Mouse (Mus musculus) layer of hippocampus, adult 9-10 months (tissue): Measurements from ENCODE around the gene Fndc5.

ENCODE experiments used
- DNase-seq: peaks from one replicate; pipeline ENCODE4 v3.0.0; 2022; ENCODE audit warnings: low spot score

Gene Fndc5

DNA sequence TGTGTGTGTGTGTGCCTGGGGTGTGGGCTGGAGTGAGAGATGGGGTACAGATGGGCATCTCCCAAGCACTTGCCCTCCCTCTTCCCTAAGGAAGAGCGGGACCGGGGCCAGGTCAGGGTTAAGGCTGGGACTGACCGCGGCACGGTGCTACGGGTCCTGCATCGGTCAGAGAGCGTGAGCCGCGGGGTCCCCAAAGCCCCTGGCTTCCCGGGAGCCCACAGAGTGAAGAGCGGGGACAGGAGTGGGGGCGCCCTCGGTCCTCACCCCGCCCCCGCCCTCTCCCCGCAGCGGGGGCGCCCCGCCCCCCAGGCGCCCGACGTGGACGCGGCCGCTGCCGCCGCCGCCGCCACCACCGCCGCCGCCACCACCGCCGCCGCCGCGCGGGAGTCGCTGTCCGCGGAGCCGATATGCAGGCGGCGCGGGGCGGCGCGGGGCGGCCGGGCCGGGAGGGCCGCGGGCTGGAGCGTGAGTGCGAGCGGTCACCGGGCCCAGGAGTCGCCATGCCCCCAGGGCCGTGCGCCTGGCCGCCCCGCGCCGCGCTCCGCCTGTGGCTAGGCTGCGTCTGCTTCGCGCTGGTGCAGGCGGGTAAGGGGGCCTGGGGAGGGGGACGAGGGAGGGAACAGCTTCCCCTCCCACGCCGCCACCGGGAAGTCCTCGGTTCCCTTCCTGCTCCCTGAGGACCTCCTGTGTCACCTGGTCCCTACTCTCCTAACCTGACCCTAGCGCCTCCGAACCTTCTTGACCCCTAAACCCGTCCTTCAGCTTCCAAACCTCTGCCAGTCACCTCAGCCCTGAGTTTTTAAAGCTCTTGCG, at the start of gene Fndc5:
Gene Fndc5, plus strand, starts transcription at position 421 of the 813 bp plus-strand sequence.
- no peak for DNase-seq

DNA sequence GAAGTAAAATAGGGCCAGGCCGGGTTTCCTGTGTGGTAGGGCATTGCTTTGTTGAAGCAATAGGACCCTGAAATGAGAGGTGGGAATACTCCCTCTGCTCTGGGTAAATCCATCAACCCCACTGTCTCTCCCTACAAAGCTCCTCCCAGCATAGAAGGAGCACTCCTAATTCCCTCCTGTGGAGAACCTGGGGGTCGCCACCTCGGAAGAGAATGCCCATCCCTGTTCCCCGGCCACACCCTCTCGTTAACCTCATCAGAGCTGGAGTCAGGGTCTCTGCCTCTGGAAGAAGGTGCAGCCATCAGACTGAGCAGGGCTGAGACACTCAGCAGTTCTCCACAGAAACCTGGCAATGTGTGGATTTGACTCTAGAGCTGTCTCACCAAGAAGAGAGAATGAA, 48.9 kb upstream of the Fndc5 start:
- no peak for DNase-seq

DNA sequence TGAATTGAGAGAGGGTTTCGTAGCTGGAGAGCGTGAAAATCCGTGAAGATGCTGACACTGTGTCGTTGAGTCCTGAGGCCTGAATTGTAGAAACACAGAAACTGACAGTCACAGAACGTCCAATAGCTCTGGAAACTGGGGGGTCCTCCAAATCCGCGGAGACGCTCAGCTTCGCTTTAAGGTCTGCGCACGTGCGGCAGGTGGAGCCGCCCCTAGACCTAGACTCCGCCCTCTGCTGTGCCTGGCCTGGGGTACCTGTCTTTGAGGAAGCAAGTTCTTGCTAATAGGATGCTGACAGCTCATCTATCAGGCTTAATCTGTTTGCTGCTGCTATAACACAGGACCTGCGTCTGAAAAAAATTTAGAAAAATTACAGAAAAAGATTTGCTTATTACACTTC, 41.5 kb upstream of the Fndc5 start:
- DNase-seq: no peak

DNA sequence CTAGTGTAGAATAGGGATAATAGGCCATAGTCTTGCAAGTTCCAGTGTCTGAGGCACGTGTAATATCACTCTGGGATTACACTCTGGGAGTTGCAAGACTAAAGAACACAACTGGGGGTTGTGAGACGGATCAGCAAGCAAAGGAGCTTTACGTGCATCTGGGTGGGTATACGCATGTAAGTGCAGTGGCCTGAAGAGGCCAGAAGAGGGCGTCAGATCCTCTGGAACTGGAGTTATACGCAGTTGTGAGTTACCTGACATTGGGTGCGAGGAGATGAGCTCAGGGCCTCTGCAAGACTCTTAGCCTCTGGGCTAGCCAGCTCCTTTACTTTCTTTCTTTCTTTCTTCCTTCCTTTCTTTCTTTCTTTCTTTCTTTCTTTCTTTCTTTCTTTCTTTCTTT, 39.8 kb upstream of the Fndc5 start:
- DNase-seq: no peak

DNA sequence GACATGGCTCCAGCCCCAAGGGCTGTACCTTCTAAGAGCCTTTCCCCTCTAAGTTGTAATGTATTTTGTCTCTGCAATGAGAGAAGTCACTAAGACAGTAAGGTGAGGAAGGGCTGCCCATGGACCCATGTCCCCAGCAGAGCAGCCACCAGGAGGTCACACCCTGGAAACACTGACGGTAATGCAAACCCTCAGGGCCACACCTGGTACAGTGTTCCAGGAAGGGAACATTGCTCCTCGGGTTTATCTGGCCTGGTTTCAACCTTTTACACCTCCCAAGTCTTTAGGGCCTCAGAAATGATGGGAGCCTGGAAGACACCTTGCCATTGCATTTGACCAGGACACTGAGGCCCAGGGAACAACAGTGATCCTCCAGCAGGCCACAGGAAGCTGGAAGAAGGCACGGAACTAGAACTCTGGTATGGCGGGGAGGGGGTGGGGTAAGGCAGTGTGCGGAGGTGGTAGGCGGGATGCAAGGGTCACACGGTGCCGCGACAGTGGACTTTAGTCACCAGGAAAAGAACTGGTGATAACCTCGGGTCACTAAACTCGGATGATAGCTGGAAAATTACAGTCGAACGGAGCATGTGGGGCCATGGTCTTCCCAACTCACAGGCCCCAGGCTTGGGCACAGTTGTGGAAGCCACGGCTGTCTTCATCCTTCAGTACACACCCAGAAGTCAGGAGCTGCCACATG, 34.5 kb upstream of the Fndc5 start:
- no peak for DNase-seq

DNA sequence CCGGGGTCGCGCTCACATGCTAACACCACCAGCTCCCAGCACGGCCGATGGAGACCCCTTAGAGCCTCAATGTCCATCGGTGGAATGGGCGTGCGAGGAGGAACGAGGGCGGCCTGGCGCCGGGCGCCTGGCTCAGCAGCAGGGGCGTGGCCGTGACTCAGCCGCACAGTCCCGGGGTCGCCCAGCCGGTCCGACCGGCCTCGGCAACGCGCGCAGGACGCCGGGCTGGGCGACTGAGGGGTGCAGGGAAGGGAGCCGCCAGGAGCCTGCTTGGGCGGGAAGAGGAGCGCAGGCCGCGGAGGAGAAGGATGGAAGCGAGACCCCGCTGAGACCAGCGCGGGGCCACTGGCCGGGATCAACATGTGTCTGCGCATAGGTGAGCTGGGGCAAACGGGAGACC, 31.4 kb upstream of the Fndc5 start, which contains the start of gene Tmem54:
Gene Tmem54, plus strand, starts transcription at position 193 of the 400 bp plus-strand sequence.
- DNase-seq: no peak

DNA sequence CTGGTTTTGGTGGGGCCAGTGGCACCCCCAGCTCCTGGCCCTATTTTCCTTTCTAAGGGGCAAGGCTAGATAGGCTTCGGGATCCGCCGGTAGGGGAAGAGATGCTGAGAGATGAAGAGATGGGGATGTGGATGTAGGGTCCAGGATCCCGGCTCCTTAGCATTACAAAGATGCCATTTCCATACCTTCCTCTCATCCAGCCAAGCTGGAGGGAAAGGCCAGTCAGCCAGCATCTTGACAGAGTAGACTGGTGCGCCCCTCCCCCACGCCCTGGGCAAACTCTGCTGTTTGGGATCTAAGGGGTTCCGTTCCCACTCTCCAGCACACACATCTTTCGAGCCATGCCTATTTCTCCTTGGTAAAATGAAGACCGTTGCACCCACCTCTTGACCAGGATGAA, 30.7 kb upstream of the Fndc5 start:
- DNase-seq: no peak

DNA sequence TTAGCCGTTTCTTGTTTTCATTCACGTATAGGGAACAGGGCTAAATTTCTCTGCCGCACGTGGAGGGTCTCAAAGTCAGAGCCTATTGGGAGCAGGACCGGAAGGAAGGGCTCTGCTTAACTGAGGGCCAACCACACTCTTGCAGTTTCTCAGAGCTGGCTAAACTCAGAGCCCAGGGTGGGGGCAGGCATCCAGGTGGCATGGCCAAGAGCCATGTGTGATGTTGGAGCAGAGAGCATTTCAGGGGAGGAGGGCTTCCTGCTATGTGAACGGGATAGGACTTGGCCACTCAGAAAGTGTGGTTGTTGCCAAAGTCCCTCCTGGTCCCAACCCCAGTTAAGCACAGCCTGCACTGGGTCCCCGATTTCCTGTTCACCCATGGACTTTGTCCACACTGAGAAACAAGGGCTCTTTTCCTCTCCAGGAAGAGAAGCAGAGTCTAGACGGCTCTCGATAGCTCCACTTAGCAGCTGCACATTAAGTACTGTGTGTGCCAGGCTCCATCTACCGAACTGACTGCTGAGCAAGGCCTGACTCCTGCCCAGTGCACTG, 29.4 kb upstream of the Fndc5 start:
- no peak for DNase-seq

DNA sequence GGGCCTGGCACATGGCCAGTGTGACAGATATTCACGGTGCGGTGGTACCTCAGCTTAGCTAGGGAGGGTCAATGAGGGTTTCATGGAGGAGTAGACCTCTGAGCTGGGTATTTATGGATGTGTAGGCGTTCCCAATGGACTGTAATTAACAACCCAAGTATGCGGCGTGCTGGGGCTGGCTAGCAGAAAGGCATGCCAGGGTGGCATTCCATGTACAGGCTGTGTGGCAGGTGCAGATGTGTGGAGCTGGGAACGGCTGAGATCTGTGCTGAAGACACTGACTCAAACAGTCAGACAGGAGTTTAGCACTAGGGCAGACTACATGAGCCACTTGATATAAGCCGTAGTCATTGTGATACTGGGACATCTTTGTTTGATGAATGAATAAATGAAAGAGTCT, 28.2 kb upstream of the Fndc5 start:
- DNase-seq: no peak

DNA sequence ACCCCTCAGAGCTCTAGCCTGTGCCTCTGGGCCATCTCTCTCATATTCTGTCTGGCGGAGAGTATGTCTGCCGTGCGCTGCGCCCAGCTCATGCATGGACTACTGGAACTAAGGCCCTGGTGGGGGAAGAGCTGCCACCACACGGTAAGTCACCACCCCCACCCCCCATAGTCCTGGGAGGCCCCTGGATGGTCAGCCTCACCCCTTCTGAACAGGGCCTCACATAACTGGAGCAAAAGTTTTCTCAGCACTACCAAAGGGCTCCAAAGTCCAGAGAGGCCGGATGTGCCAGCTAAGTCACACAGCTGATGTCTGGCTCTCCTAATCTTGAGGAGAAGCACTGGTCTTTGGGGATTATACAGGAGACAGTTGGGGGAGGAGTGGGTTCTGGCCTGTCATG, 26.0 kb upstream of the Fndc5 start:
- no peak for DNase-seq

DNA sequence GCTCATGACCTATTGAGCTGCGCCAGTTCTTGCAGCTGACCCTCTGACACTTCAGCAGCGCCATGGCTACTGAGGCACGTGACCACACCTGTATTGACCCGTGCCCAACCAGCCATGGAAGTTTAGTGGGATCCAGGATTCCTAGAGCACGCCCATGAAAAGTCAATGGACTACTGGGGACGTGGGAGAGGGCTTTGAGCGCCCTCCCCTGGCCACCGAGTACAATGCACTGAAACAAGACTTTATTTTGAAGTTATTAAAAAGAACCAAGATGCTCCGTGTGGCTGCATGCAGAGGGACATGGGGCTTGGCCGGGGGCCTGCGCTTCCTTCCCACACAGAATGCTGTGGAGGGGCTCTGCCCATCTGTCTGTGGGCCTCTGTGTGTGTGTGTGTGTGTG, 25.4 kb upstream of the Fndc5 start:
- no peak for DNase-seq

DNA sequence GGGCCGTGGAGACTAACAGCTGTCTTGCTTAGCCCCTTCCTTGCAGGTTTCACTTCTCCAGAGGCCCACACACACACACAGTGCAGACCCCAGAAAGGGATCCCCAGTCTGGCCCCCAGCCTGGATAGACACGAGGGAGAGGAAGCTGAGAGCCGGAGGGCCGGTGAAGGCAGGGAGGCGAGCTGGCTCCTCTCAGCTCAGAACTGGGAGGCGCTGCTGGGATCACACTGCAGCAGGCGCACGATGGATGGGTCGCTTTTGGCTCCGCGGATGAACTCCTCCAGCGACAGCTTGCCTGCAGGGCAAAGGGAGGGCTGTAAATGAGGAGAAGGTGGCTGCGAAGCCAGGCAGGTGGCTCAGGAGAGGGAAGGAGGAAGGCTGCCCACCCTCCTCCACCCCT, 24.6 kb upstream of the Fndc5 start:
- DNase-seq: no peak

DNA sequence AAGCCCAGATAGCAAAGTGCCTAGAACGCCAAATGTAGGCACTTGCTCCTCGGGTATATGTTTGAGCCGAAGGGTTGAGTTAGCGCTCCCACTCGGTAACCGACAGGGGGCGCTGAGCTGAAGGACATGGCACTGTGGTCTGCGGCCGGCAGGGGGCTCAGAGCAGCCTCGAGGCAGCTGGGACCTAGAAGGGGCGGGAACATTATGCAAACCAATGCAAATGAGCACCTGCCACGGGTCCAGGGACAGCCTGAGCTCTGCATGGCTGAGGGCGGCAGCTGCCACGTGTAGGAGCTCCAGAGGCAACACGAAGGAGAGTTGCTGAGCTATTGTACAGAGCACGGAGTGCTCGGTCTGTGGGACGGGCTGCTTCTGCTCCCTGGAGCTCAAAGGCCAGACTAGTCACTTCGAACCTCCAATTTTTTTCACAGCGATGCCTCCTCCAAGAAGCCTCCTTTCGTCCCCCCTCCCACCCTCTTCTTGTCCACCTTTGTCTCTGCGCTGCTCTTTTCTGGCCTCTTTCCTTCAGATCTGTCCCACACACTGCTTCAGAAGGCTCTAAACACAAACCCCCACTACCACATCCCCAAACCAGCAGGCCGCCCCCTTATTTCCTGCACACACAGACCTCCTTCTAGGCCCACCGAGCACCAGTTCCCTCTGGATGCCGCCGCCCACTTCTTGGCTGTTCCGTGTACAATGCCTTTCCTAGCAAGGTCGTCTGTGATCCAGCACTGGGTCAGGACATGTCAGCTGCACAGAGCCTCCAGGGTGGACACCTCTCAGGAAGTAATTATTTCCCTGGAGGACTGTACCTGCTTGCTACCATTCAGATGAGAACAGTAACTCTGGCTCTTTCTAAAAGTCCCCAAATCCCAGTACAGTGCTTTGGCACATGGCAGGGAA, 23.5 kb upstream of the Fndc5 start:
- peak; percentile 71 for DNase-seq

DNA sequence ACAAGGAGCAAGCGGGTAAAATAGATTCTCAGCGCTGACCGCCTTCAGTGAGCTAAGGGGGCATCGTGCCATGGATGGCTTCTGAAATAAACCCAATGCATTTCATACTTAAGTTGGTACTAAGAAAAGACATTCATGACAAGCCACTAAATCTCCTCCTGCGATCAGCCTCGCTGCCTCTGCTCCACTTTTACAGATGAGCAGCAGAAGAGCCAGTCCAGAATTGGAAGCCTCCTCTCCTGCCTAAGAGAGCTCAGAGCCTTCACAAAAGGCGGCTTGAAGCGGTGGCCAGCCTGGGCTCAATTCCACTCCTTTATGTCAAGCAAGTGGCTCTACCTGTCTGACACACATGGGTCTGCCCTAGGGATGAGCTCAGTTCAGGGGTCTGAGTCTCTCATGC, 20.1 kb upstream of the Fndc5 start:
- DNase-seq: no peak

DNA sequence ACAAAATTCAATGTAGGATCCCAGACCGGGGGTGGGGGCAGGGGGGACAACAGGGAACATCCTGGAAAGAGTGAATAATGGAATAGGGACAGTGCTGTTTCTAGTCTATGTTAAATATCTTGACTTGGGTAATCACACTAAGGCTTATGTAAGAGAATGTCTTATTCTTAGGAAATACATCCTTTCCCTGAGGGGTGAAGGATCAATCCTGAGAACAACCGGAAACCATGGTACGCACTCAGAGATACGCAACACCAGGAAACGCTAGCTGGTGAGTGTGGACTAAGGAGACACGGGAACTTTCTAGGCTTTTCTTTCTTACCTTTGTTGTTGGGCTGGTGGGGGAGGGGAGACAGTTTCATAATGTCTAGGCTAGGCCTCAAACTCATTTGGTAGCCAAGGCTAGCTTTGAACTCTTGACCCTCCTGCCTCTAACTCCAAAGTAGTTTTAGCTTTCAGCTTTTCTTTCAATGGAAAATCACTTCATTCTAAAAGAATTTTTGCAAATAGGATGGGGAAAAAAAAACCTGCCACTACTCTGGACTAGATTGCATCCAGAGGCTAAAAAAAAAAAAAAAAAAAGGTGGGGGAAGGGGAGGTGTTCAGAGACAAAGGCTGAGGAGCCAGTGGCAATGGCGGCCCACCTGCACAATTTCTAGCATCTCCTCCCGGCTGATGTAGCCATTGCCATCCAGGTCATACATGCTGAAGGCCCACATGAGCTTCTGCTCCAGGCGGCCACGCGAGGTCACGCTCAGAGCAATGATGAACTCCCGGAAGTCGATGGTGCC, 18.9 kb upstream of the Fndc5 start:
- no peak for DNase-seq

DNA sequence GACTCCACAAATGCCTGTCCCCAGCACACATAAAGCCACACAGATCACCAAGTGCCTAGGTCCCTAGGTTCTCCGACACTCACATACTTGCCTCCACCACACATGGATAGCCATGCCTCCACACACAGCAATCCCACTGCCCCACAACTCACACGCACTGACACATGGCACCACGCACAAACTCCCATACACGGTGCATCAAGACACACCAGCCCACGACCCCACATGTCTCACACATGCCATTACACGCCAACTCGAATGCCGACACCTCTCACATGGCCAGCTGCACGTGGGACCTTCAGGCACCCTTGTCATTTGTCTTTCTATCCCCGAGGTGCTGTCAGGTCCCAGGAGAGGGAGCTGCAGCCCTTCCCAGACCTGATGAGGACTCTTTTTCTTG, 17.1 kb upstream of the Fndc5 start:
- DNase-seq: no peak

DNA sequence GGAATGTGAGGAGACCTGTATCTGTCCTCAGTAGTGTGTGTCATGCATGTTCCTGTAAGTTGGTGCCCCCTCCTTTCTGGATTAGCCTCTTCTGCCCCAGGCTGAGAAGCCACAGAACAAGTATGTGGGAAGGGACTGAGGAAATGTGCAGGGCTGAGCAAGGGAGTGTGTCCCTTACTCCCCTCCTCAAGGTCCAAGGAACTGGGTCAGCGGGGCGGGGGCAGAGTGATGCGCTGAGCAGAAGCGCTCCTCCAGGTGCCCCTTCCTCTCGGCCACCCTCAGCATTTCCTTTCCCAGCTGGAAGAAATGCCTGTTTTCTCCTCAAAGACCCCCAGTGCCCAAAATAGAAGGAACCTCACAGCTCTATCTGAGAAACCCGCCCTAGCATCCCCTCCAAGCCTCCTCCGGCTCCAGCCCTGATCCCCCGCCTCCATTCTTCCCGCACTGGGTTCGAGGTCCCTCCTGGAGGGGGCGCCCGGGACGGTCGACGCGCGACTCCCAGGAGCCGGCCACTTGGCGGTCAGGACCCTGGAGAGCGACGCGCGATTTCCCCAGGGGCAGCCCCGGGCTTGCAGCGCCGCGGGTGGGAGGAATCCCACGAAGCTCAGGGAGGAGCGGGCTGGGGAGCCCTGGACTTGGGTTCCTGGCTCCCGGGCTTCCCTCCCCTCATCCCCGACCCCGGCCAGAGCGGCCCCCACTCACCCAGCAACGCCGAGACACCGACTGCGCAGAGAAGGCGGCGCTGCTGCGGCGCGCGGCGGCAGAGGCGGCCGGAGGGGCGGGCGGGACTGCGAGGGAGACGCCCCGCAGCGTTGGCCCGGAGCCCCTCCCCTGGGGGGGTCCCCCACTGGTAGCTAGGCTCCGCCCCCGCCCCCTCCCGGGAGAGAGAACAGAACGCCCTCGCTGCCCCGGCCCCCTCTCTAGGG, 16.0 kb upstream of the Fndc5 start:
- DNase-seq: no peak

DNA sequence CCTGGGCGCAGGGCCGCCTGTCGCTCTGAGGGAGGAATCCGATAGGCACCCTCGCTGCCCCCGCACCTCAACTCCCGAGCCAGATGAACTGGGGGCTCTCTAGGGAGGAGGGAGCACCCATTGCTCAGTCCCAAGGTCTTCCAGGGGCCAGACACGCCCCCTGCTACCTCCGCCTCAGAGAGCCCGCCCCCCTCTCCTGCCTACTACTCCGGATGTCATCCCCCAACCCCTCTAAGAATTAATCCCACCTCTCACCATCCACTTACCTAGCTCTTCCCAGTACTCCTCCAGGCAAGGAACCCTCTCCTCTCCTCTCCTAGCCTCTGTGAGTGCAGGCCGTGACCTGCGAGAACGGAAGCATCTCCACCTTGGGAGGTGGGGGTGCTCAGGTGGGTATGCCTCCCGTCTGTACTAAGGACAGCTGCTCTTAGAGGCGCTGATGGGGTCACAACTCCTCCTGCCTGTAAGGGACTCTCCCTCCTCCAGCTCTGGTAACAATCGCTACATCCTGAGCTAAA, 15.2 kb upstream of the Fndc5 start, which contains the start of gene Hpca:
Gene Hpca, minus strand, starts transcription at position 468 of the 518 bp plus-strand sequence.
- DNase-seq: no peak

DNA sequence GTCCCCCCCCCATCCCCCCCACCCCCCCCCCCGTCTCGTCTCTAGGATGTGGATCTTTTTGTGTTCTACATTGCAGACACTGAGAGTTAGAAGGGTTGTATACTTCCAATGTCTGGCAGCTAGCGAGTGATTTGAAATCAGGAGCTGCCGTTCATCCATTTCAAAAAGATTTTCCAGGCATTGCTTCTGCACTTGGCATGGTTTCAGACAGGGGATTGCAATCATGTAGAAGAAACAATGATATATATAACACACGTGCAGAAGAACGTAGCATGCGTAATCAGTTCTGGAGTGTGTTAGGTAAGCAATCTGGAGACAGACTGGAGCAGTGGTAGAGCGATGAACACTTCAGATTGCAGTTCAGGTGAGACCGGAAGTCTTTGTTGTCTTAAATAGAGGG, 14.7 kb upstream of the Fndc5 start:
- no peak for DNase-seq

DNA sequence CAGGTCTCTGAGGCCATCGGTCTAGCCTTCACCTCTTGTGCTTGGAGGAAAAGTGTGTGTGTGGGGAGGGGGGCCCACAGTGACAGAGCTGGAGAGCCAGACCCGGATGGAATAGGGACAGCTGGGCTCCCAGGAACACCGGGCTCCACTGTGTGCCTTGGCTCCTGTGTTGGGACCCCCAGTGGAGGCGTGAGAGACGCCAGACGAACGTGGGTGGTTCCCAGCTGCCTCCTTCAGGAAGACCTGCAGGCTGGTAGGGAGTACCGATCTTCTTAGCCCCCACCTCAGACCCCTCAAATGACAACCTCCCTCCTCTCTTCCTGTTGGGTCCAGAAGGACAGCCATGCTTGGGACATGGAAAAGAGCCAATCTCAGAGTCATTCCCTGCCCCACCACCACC, 14.1 kb upstream of the Fndc5 start:
- DNase-seq: no peak
